Mouse (Mus musculus): ENCODE measurements around the gene Serpinb1b.

Gene Serpinb1b

GRCm38 (mm10) chr13:33083834-33084233 lies 5.5 kb downstream of the Serpinb1b start:
- no peak for TF ChIP-seq GATA4 (IDR thresholded peaks at IDR 0.05; ENCODE audit: insufficient replicate concordance, low read length)

- TF ChIP-seq GATA4 (IDR thresholded peaks at IDR 0.05; ENCODE audit: insufficient replicate concordance, low read length) = no peak
Measured at GRCm38 (mm10) chr13:33084975-33085694, 6.8 kb downstream of the Serpinb1b start.

- no peak for TF ChIP-seq GATA4 (IDR thresholded peaks at IDR 0.05; ENCODE audit: insufficient replicate concordance, low read length)
Measured at GRCm38 (mm10) chr13:33085695-33086432, 7.5 kb downstream of the Serpinb1b start.

GRCm38 (mm10) chr13:33089566-33089965 lies 11.2 kb downstream of the Serpinb1b start:
- TF ChIP-seq GATA4 (IDR thresholded peaks at IDR 0.05; ENCODE audit: insufficient replicate concordance, low read length) = no peak

- TF ChIP-seq GATA4 (IDR thresholded peaks at IDR 0.05; ENCODE audit: insufficient replicate concordance, low read length) = no peak
Measured at GRCm38 (mm10) chr13:33090546-33090945, 12.2 kb downstream of the Serpinb1b start.

- TF ChIP-seq GATA4 (IDR thresholded peaks at IDR 0.05; ENCODE audit: insufficient replicate concordance, low read length) = no peak
Measured at GRCm38 (mm10) chr13:33091306-33091705, 12.9 kb downstream of the Serpinb1b start.

GRCm38 (mm10) chr13:33095575-33095974 lies 17.2 kb downstream of the Serpinb1b start:
- TF ChIP-seq GATA4 (IDR thresholded peaks at IDR 0.05; ENCODE audit: insufficient replicate concordance, low read length) = no peak

- TF ChIP-seq GATA4 (IDR thresholded peaks at IDR 0.05; ENCODE audit: insufficient replicate concordance, low read length) = no peak
Measured at GRCm38 (mm10) chr13:33105626-33106025, 27.3 kb downstream of the Serpinb1b start.

DNA sequence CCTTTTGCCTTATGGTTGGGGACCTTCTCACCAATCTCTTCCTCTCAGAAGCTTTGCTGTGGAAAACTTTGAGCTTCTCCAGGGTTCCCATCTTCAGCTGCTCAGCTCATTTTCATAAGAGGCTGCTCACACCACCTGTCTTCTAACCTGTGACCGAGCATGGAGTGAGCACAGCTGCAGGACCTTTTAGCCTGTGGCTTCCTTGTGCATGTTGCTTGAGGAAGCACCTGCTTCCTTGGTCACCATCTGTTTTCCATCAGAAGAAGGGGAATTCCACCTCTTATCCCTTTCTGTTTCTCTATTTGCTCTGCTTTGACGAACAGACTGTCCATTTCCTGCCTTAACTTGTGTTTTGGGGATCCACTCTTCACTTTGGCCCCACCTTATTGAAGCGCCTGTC lies 34.7 kb downstream of the Serpinb1b start:
- TF ChIP-seq GATA4 (IDR thresholded peaks at IDR 0.05; ENCODE audit: insufficient replicate concordance, low read length) = no peak

DNA sequence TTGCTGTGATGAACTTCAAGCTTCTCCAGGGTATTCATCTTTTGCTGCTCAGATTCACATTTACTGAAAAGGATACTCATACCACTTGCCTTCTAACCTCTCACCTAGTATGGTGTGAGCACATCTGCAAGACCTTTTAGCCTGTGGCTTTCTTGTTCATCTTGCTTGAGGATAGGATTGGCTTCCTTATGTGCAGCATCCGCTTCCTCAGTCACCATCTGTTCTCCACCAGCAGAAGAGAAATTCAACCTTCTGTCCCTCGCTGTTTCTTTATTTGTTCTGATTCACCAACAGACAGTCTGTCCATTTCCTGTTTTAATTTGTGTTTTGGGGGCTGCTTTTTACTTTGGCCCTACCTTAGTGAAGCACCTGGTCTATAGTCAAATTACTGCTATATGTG lies 59.3 kb downstream of the Serpinb1b start:
- TF ChIP-seq GATA4 (IDR thresholded peaks at IDR 0.05; ENCODE audit: insufficient replicate concordance, low read length) = no peak

- no peak for TF ChIP-seq GATA4 (IDR thresholded peaks at IDR 0.05; ENCODE audit: insufficient replicate concordance, low read length)
Measured at GRCm38 (mm10) chr13:33141435-33141834, 63.1 kb downstream of the Serpinb1b start.
